Mouse (Mus musculus) kidney, embryonic 15.5 days (tissue): ENCODE data around the gene Mrpl38. TPM values are rescaled to one million over a fixed set of nuclear protein-coding genes. Genes with fewer than 3 reads are reported as not detected.
"Not testable (repeated sequence)": the region's sequence is repeated elsewhere in the genome, so short reads cannot be mapped to it uniquely, and the experiment has no call there.

Experiments used
- ATAC-seq: fragments of 200-750 bp; cut with Nextera tagmentation; replicated peaks from 2 replicates; pipeline ENCODE4 v1.8.0; 2017; ENCODE audit warnings: moderate TSS enrichment; ENCODE audit not compliant: low FRiP score
- H3K27ac ChIP-seq: fragments of 300-500 bp; sonication (generic); 2 replicates; pipeline ENCODE4 v1.5.1; 2015; ENCODE audit warnings: mild to moderate bottlenecking, inconsistent platforms
- H3K27me3 ChIP-seq: fragments of 300-500 bp; sonication (generic); 2 replicates; pipeline ENCODE4 v1.6.1; 2015; ENCODE audit warnings: inconsistent platforms
- H3K36me3 ChIP-seq: fragments of 300-500 bp; sonication (generic); 2 replicates; pipeline ENCODE4 v1.6.1; 2015; ENCODE audit warnings: inconsistent platforms
- H3K4me1 ChIP-seq: fragments of 300-500 bp; sonication (generic); 2 replicates; pipeline ENCODE4 v1.6.1; 2015; ENCODE audit warnings: inconsistent platforms
- H3K4me2 ChIP-seq: fragments of 300-500 bp; sonication (generic); 2 replicates; pipeline ENCODE4 v1.6.1; 2015; ENCODE audit warnings: moderate library complexity, mild to moderate bottlenecking, inconsistent platforms
- H3K4me3 ChIP-seq: fragments of 300-500 bp; sonication (generic); replicated peaks from 2 replicates; pipeline ENCODE4 v1.5.1; 2015; ENCODE audit warnings: mild to moderate bottlenecking, inconsistent platforms
- H3K9ac ChIP-seq: fragments of 300-500 bp; sonication (generic); 2 replicates; pipeline ENCODE4 v1.6.1; 2015; ENCODE audit warnings: mild to moderate bottlenecking, inconsistent platforms
- H3K9me3 ChIP-seq: fragments of 300-500 bp; sonication (generic); replicated peaks from 2 replicates; pipeline ENCODE4 v1.6.1; 2016; ENCODE audit warnings: inconsistent platforms
- WGBS: fragments of 180-500 bp; shearing (Covaris S2); methylation state at CpG from one replicate; pipeline ENCODE4 v1.1.7; 2015; ENCODE audit warnings: mixed read lengths; 5-methylcytosine and 5-hydroxymethylcytosine counted together
- polyA plus RNA-seq: library from polyadenylated mRNA; unstranded; fragments of >200 nt; fragmentation: Nextera tagmentation; extraction: Ambion mirVana; gene quantifications from 2 replicates; pipeline ENCODE4 v1.2.1, GENCODE M21; 2015

Mrpl38 gene
- polyA plus RNA-seq, 1 experiment from 2014 or later = 112 TPM

DNA sequence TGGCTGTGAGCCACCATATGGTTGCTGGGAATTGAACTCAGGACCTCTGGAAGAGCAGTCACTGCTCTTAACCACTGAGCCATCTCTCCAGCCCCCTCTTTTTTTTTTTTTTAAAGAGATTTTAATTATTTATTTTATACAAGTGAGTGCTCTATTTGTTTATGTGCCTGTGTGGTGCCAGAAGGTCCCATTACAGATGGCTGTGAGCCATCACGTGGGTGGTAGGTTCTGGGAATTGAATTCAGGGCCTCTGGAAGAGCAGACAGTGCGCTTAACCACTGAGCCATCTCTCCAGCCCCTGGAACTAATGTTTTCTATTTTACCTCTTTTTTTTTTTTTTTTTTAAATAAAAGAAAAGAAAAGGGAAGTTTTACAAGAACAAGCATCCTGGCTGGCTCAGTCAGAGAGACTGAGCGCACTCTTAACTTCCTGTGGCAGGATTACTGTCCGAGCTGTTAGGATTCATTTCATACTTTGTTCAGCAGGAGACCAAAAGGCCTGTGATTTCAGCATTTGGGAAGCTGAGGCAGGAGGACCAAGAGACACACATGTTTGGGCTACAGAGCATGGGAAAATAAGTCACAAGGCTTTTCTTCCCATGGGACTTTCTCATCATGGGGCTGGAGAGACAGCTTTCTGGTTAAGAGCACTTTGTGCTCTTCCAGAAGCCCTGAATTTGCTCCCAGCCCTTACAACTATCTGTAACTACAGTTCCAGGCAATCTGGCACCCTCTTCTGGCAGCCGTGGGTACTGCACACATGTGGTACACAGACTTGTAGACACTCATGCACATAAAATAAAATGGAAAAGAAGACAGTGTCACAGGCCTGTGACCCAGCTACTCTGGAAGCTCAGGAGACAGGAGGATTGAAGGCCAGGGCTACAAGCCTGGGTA is 42.2 kb downstream of the Mrpl38 start:
- Histone ChIP-seq H3K9ac (no peak overlapping the region), H3K4me3 (no peak overlapping the region), H3K4me2 (no peak overlapping the region), H3K27ac (no peak overlapping the region), H3K4me1 (peaks cover 41% of the 10 kb centered on the region), H3K36me3 (no peaks in the 10 kb centered on the region), H3K9me3 (no peaks in the 10 kb centered on the region; the same call in 1 of the 2 replicates), H3K27me3 (no peaks in the 10 kb centered on the region)
- ATAC-seq = no peak
- WGBS = 89% methylated on average over 5 of the region's 5 CpGs

GRCm38 (mm10) chr11:116095573-116095972 is 43.1 kb downstream of the Mrpl38 start:
- Histone ChIP-seq H3K9me3 (no peaks in the 10 kb centered on the region; the same call in 1 of the 2 replicates), H3K4me2 (no peak overlapping the region), H3K4me3 (no peak overlapping the region), H3K27me3 (no peaks in the 10 kb centered on the region), H3K36me3 (no peaks in the 10 kb centered on the region), H3K4me1 (peaks cover 33% of the 10 kb centered on the region), H3K27ac (peak overlapping the region; percentile 58; the same call in 1 of the 2 replicates), H3K9ac (no peak overlapping the region)
- WGBS = 62% methylated on average over 3 of the region's 3 CpGs
- no peak for ATAC-seq

DNA sequence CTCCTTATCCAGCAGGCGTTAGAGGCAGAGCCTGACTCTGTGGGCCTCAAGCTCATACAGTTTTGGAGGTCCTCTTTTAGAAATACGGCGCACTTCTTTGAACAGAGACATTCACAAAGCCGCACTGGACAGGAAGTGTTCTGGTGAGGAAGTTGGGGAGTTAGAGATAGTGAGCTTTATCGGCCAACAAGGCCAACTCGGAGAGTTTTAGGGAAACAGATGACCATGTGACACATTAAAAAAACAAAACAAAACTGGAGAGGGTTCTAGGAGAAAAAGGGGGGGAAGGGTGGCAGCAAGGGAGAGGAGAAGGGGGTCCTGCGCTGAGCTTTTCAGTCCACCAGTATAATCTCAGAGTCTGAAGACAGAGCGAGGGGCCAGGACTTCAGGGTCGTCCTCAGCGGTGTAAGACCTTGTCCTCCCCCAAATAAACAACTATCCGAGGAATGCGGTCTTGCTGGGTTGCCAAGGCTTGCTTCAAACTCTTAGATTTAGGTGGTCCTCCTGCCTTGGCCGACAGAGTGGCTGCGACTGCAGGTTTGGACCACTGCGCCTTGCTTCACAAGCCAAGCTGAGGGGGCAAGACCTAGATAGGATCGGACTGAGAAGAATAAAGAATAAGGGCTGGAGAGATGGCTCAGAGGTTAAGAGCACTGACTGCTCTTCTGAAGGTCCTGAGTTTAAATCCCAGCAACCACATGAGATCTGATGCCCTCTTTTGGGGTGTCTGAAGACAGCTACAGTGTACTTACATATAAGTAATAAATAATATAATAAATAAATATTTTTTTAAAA is 44.7 kb downstream of the Mrpl38 start:
- Histone ChIP-seq H3K9ac (no peak overlapping the region), H3K36me3 (no peaks in the 10 kb centered on the region), H3K4me2 (peak overlapping the region; percentile 19; the same call in 1 of the 2 replicates), H3K27me3 (no peaks in the 10 kb centered on the region), H3K4me1 (peaks cover 17% of the 10 kb centered on the region), H3K27ac (peak overlapping the region; percentile 70), H3K9me3 (no peaks in the 10 kb centered on the region; the same call in 1 of the 2 replicates), H3K4me3 (no peak overlapping the region)
- 49% methylated on average over 16 of the region's 16 CpGs for WGBS
- ATAC-seq = no peak

GRCm38 (mm10) chr11:116092959-116093358 is 45.7 kb downstream of the Mrpl38 start:
- not testable (repeated sequence) for H3K9me3 ChIP-seq, H3K4me2 ChIP-seq, H3K36me3 ChIP-seq, ATAC-seq, H3K9ac ChIP-seq, H3K27me3 ChIP-seq, H3K27ac ChIP-seq, H3K4me3 ChIP-seq
- peaks cover 16% of the 10 kb centered on the region for H3K4me1 ChIP-seq
- whole genome bisulfite sequencing = 88% methylated on average over 6 of the region's 6 CpGs

DNA sequence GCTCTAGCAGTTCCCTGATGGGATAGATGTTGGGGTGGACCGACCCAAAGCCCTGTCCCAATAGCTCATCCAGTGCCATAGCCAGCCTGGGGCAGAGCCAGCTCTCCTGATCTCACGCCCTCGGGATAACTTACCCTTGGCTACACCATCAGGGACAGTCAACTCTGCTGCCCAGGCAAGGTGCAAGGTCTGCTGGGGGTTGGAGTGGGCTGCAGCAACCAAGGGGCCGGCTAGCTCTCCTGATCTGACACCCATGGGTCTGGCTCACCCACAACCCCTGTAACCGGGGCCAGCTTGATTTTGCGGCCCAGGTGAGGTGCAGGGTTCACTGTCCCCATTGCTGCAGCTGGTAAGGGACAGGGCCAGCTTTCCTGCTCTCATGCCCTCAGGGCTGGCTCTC is 47.1 kb downstream of the Mrpl38 start:
- no peak for ATAC-seq
- no peaks in the 10 kb centered on the region; the same call in 1 of the 2 replicates for H3K9me3 ChIP-seq
- H3K27me3 ChIP-seq = no peaks in the 10 kb centered on the region
- 83% methylated on average over 6 of the region's 6 CpGs for WGBS
- H3K27ac ChIP-seq = no peak overlapping the region
- no peak overlapping the region for H3K4me2 ChIP-seq
- no peak overlapping the region for H3K9ac ChIP-seq
- no peaks in the 10 kb centered on the region for H3K36me3 ChIP-seq
- H3K4me1 ChIP-seq = peaks cover 21% of the 10 kb centered on the region
- H3K4me3 ChIP-seq = no peak overlapping the region

DNA sequence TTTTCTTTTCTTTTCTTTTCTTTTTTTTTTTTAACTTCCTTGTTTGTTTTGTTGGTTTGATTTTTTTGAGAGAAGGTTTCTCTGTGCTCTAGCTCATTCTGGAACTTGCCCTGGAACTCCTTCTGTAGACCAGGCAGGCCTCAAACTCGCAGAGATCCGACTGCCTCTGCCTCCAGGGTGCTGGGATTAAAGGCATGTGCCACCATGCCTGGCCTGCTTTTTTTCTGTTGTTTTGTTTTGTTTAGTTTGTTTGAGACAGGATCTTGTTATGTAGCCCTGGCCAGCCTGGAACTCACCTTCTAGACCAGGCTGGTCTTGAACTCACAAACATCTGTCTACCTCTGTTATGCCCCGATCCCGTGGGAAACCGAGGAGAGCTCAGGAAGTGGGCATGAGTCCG is 49.1 kb downstream of the Mrpl38 start:
- ATAC-seq = no peak
- H3K9me3 ChIP-seq = no peaks in the 10 kb centered on the region
- H3K4me3 ChIP-seq = no peak overlapping the region
- no peak overlapping the region for H3K27ac ChIP-seq
- WGBS = 86% methylated on average over 6 of the region's 6 CpGs
- no peak overlapping the region for H3K9ac ChIP-seq
- peaks cover 6% of the 10 kb centered on the region; the same call in 1 of the 2 replicates for H3K36me3 ChIP-seq
- H3K4me1 ChIP-seq = peaks cover 32% of the 10 kb centered on the region
- no peak overlapping the region for H3K4me2 ChIP-seq
- no peaks in the 10 kb centered on the region for H3K27me3 ChIP-seq

- peaks cover 10% of the 10 kb centered on the region for H3K36me3 ChIP-seq
- no peak overlapping the region for H3K4me2 ChIP-seq
- ATAC-seq = no peak
- H3K9ac ChIP-seq = no peak overlapping the region
- H3K27ac ChIP-seq = no peak overlapping the region
- WGBS = 83% methylated on average over 11 of the region's 11 CpGs
- no peak overlapping the region for H3K4me3 ChIP-seq
- no peaks in the 10 kb centered on the region for H3K27me3 ChIP-seq
- H3K9me3 ChIP-seq = no peaks in the 10 kb centered on the region
- peaks cover 29% of the 10 kb centered on the region for H3K4me1 ChIP-seq
Observed at GRCm38 (mm10) chr11:116088741-116089394, 49.8 kb downstream of the Mrpl38 start.

DNA sequence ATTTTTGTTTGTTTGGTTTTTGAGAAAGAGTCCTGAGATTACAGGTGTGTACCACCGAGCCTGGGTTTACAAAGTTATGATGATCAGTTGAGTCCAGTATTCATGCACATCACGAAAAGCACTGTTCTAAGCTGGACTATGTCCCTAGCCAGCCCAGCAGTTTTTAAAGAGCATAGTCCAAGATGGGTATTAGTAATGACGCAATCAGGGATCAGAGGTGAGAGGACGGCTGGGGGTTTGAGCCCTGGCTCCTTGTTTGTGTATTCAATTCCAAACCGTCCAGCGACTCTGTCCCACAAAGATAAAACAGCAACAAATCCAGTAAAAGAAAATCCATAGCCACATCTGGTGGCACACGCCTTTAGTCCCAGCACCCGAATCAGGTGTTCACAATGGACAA is 50.5 kb downstream of the Mrpl38 start:
- no peak overlapping the region for H3K9ac ChIP-seq
- 78% methylated on average over 8 of the region's 8 CpGs for WGBS
- peak overlapping the region; percentile 61 for H3K4me2 ChIP-seq
- ATAC-seq = no peak
- peaks cover 23% of the 10 kb centered on the region for H3K4me1 ChIP-seq
- no peak overlapping the region for H3K4me3 ChIP-seq
- peaks cover 17% of the 10 kb centered on the region for H3K36me3 ChIP-seq
- no peaks in the 10 kb centered on the region for H3K9me3 ChIP-seq
- H3K27me3 ChIP-seq = no peaks in the 10 kb centered on the region
- H3K27ac ChIP-seq = peak overlapping the region; percentile 87

DNA sequence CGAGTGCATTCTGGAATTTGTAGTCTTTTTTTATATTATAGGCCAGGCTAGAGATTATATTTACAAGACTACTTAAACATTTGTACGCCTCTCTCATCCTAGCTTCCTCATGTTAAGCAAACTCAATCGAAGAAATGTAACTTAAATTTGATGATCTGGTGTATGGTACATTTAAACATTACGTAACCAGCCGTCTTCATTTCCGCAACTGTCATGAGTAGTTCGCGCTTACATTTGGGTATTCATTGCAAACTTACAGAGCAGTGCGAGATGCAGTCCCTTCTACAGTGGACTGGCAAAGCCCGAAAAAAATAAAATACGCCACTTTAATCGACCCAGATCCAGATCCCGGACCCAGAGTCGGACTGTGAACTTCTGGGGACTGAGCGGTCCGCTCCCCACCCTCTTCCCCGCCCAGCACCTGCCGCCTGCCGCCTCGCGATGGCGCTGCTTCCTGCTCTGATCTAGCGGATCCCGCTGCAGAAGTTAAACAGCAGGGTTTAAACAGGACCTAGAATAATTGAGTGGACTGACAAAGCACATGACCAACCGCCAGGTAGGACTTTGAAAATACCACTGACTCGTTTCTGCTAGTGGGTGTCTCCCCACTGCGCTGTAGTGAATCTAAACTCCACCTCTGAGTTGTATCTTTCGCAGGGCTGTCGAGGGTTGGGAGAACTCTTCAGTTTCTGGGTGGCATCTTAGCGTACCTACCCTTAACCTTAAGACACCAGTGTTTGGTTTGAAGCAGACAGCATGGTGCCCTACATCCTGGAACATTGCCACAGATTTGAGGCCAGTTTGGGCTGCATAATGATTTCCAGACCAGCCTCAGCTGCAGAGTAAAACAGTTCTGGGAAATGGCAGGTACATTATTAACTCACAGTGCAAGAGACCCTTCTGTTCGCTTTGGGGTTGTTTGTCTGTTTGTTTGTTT is 51.2 kb downstream of the Mrpl38 start:
- Histone ChIP-seq H3K4me1 (peaks cover 23% of the 10 kb centered on the region), H3K4me3 (peak overlapping the region; percentile 55), H3K27me3 (no peaks in the 10 kb centered on the region), H3K9ac (peak overlapping the region; percentile 33; the same call in 1 of the 2 replicates), H3K27ac (peak overlapping the region; percentile 87), H3K36me3 (peaks cover 24% of the 10 kb centered on the region), H3K4me2 (peak overlapping the region; percentile 61), H3K9me3 (no peaks in the 10 kb centered on the region)
- WGBS = 3% methylated on average over 31 of the region's 31 CpGs
- peak; percentile 77 for ATAC-seq

DNA sequence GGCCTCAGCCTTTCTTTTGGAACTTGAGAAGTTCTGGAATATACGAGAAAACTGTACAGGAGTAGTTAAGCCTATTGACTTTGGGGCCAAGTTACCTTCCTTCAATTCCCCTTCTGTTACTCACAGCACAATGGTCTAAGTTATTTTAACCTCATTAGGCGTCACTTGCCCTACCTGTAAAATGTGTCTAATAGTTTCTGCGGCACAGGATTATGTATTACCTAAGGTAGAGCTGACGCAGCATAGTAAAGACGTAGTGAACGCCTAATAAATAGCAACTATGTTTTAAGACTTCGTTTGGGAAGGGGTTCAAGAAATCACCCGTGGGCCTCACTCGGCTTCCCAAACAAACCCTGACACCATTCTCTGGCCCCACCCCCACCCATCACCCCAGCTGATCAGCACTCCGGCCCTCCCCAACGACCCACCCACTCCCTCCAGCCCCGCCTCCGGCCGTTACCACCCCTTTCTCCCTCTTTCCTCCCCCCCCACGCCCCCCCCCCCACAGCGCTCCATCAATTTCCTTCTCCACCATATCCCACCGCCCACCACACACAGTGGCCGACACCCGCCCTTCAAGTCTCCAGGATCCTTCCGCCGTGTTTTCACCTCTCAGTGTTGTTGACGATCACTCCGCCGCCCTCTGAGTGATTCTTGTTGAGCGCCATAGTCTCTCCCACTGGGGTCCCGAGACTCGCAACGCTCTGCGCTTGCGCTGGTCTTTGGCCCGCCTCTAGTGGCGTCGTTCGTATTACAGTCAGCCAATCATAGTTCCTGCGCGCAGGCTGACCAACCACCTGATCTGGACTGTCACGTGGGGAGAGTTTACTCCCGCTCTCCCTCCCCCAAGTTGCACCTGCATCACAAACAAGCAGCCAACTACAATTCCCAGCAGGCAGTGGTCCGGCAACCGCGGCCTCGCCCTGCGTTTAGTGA is 52.1 kb downstream of the Mrpl38 start, which contains the start of gene Wbp2:
TSS of gene Wbp2 (minus strand) at position 738 of the 936 bp plus-strand sequence.
- H3K9me3 ChIP-seq = no peaks in the 10 kb centered on the region
- H3K4me3 ChIP-seq = peak within 1 kb of the TSS; percentile 55
- peak within 1 kb of the TSS; percentile 87 for H3K27ac ChIP-seq
- 3% methylated on average over 38 of the region's 43 CpGs for WGBS
- peaks cover 34% of the 10 kb centered on the region for H3K36me3 ChIP-seq
- peak within 1 kb of the TSS; percentile 61 for H3K4me2 ChIP-seq
- peak; percentile 97 for ATAC-seq
- peaks cover 23% of the 10 kb centered on the region for H3K4me1 ChIP-seq
- H3K27me3 ChIP-seq = no peaks in the 10 kb centered on the region
- peak within 1 kb of the TSS; percentile 40 for H3K9ac ChIP-seq
